Mouse (Mus musculus) v-Abl transformed pro-B cells (cell line): Measurements from ENCODE around the gene Rfc1.
"Not testable (repeated sequence)": the region's sequence is repeated elsewhere in the genome, so short reads cannot be mapped to it uniquely, and the experiment has no call there.

ENCODE experiments used
- in situ Hi-C, 2 experiments: fragments of 400-800 bp; cut with MboI; formaldehyde crosslinking; loops; one replicate each; pipeline ENCODE4 v1.15.1; 2025; ENCODE audit not compliant: unreplicated experiment in 2 of 2

Gene Rfc1

GRCm38 (mm10) chr5:65305516-65305915 is 30.0 kb downstream of the Rfc1 start:
- in situ Hi-C loops = no loop called here

GRCm38 (mm10) chr5:65300121-65300520 is 35.3 kb downstream of the Rfc1 start:
- in situ Hi-C loops = no loop called here

GRCm38 (mm10) chr5:65299623-65300022 is 35.8 kb downstream of the Rfc1 start:
- in situ Hi-C loops = not testable (repeated sequence)

- in situ Hi-C loops = no loop called here
Observed at GRCm38 (mm10) chr5:65298167-65298950, 37.1 kb downstream of the Rfc1 start.

- in situ Hi-C loops = no loop called here
Observed at GRCm38 (mm10) chr5:65294270-65294669, 41.2 kb downstream of the Rfc1 start.

GRCm38 (mm10) chr5:65293627-65294026 is 41.8 kb downstream of the Rfc1 start:
- in situ Hi-C loops = no loop called here

GRCm38 (mm10) chr5:65289009-65289408 is 46.5 kb downstream of the Rfc1 start:
- in situ Hi-C loops = not testable (repeated sequence)

GRCm38 (mm10) chr5:65287751-65288701 is 47.4 kb downstream of the Rfc1 start:
- in situ Hi-C loops = no loop called here

- in situ Hi-C loops = no loop called here
Observed at GRCm38 (mm10) chr5:65284171-65284570, 51.3 kb downstream of the Rfc1 start.

- in situ Hi-C loops = no loop called here
Observed at GRCm38 (mm10) chr5:65281216-65281615, 54.3 kb downstream of the Rfc1 start.

GRCm38 (mm10) chr5:65279133-65279651 is 56.3 kb downstream of the Rfc1 start:
- in situ Hi-C loops = no loop called here

GRCm38 (mm10) chr5:65273966-65274365 is 61.5 kb downstream of the Rfc1 start:
- in situ Hi-C loops = no loop called here

- in situ Hi-C loops = no loop called here
Observed at GRCm38 (mm10) chr5:65257910-65258505, 77.5 kb downstream of the Rfc1 start.

GRCm38 (mm10) chr5:65250185-65250855 is 85.2 kb downstream of the Rfc1 start:
- in situ Hi-C loops = no loop called here

- in situ Hi-C loops = no loop called here
Observed at GRCm38 (mm10) chr5:65247296-65247695, 88.2 kb downstream of the Rfc1 start.

GRCm38 (mm10) chr5:65242740-65243139 is 92.7 kb downstream of the Rfc1 start:
- in situ Hi-C loops = no loop called here

- in situ Hi-C loops = no loop called here
Observed at GRCm38 (mm10) chr5:65231289-65232003, 104.0 kb downstream of the Rfc1 start.

GRCm38 (mm10) chr5:65224056-65224455 is 111.4 kb downstream of the Rfc1 start:
- in situ Hi-C loops = loop anchor here (25.0 kb wide), 2 partner anchors 212 to 337 kb away; no protein-coding TSS in a partner anchor

- in situ Hi-C loops = loop anchor here (25.0 kb wide), 2 partner anchors 209 to 334 kb away; no protein-coding TSS in a partner anchor
Observed at GRCm38 (mm10) chr5:65221037-65221436, 114.4 kb downstream of the Rfc1 start.
